Mouse (Mus musculus) midbrain, embryonic 11.5 days (tissue): Measurements from ENCODE around the gene Scg3. TPM values are rescaled to one million over a fixed set of nuclear protein-coding genes. Genes with fewer than 3 reads are reported as not detected.

ENCODE experiments used
- ATAC-seq: fragments of 200-750 bp; cut with Nextera tagmentation; 2 replicates; pipeline ENCODE4 v1.8.0; 2017; ENCODE audit warnings: moderate TSS enrichment, moderate library complexity; ENCODE audit not compliant: low FRiP score
- DNase-seq: peaks from one replicate; pipeline ENCODE4 v3.0.0; 2015; ENCODE audit warnings: low spot score; ENCODE audit errors: missing footprints
- H3K27ac ChIP-seq: fragments of 300-500 bp; sonication (generic); 2 replicates; pipeline ENCODE4 v1.5.1; 2014; ENCODE audit warnings: low read depth, low read length
- H3K27me3 ChIP-seq: fragments of 300-500 bp; sonication (generic); 2 replicates; pipeline ENCODE4 v1.6.1; 2014; ENCODE audit warnings: mild to moderate bottlenecking, low read length, moderate library complexity, mixed read lengths; ENCODE audit not compliant: control insufficient read depth, insufficient read depth
- H3K36me3 ChIP-seq: fragments of 300-500 bp; sonication (generic); 2 replicates; pipeline ENCODE4 v1.6.1; 2014; ENCODE audit warnings: mild to moderate bottlenecking, low read length, moderate library complexity, mixed read lengths; ENCODE audit not compliant: control insufficient read depth, insufficient read depth
- H3K4me1 ChIP-seq: fragments of 300-500 bp; sonication (generic); 2 replicates; pipeline ENCODE4 v1.6.1; 2014; ENCODE audit warnings: low read length; ENCODE audit not compliant: control insufficient read depth, insufficient read depth
- H3K4me2 ChIP-seq: fragments of 300-500 bp; sonication (generic); 2 replicates; pipeline ENCODE4 v1.6.1; 2014; ENCODE audit warnings: mild to moderate bottlenecking, moderate library complexity
- H3K4me3 ChIP-seq: fragments of 300-500 bp; sonication (generic); 2 replicates; pipeline ENCODE4 v1.5.1; 2014; ENCODE audit warnings: low read depth, low read length
- H3K9ac ChIP-seq: fragments of 300-500 bp; sonication (generic); 2 replicates; pipeline ENCODE4 v1.6.1; 2014; ENCODE audit warnings: low read length
- H3K9me3 ChIP-seq: fragments of 300-500 bp; sonication (generic); 2 replicates; pipeline ENCODE4 v1.6.1; 2016; ENCODE audit warnings: low read length; ENCODE audit not compliant: control insufficient read depth
- WGBS: fragments of 180-500 bp; shearing (Covaris S2); extraction: QIAGEN DNeasy Blood & Tissue Kit; methylation state at CpG from one replicate; pipeline ENCODE4 v1.1.7; 2014; 5-methylcytosine and 5-hydroxymethylcytosine counted together
- polyA plus RNA-seq: library from polyadenylated mRNA; unstranded; fragments of >200 nt; fragmentation: Nextera tagmentation; extraction: Ambion mirVana; gene quantifications from 2 replicates; pipeline ENCODE4 v1.2.1, GENCODE M21; 2014

Gene Scg3
- polyA plus RNA-seq, 1 experiment from 2014 or later: 63.1 TPM

DNA sequence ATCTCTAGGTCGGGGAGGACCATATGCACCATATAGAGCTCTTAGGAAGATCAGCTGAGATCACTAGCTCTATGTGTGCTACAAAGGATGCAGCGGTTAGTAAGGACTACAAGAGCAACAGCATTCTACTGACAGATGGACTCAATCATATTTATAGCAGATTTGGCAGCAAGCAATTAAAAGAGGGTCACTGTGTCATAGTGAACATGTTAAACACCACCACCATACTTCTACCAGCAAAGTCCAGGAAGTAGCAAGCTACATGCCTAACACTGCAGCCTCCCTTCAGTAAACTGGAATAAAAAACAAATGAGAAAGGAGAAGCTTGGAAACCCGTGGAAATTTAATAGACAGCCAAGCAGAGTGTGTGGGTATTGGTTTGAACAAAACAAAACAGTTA lies 67.3 kb downstream of the Scg3 start:
- 76% methylated on average over 3 of the region's 3 CpGs for WGBS
- Histone ChIP-seq H3K27me3 (no peaks in the 10 kb centered on the region; the same call in 1 of the 2 replicates), H3K9me3 (no peaks in the 10 kb centered on the region), H3K27ac (no peak overlapping the region), H3K9ac (no peak overlapping the region), H3K4me3 (no peak overlapping the region), H3K4me2 (no peak overlapping the region), H3K4me1 (no peaks in the 10 kb centered on the region), H3K36me3 (no peaks in the 10 kb centered on the region)
- no peak for ATAC-seq
- DNase-seq: no peak

GRCm38 (mm10) chr9:75610571-75611493 lies 73.0 kb downstream of the Scg3 start, which contains the start of gene Tmod2:
Gene Tmod2 (minus strand): TSS chr9:75611325.
- Histone ChIP-seq H3K27ac (peak within 1 kb of the TSS; percentile 23), H3K4me1 (no peaks in the 10 kb centered on the region; the same call in 1 of the 2 replicates), H3K27me3 (no peaks in the 10 kb centered on the region; the same call in 1 of the 2 replicates), H3K36me3 (no peaks in the 10 kb centered on the region), H3K4me2 (peak within 1 kb of the TSS; percentile 76), H3K9me3 (no peaks in the 10 kb centered on the region), H3K9ac (peak within 1 kb of the TSS; percentile 67), H3K4me3 (peak within 1 kb of the TSS; percentile 60)
- DNase-seq: peak; percentile 98
- ATAC-seq: peak; percentile 95
- under 1% methylated on average over 74 of the region's 74 CpGs for WGBS

- Histone ChIP-seq H3K4me1 (no peaks in the 10 kb centered on the region; the same call in 1 of the 2 replicates), H3K27me3 (no peaks in the 10 kb centered on the region; the same call in 1 of the 2 replicates), H3K27ac (no peak overlapping the region; the same call in 1 of the 2 replicates), H3K9ac (peak overlapping the region; percentile 67), H3K4me2 (peak overlapping the region; percentile 76), H3K4me3 (peak overlapping the region; percentile 60), H3K9me3 (no peaks in the 10 kb centered on the region), H3K36me3 (no peaks in the 10 kb centered on the region)
- ATAC-seq (no peak), DNase-seq (peak; percentile 90)
- WGBS: 16% methylated on average over 16 of the region's 16 CpGs
Observed at GRCm38 (mm10) chr9:75609965-75610364, 73.9 kb downstream of the Scg3 start.

DNA sequence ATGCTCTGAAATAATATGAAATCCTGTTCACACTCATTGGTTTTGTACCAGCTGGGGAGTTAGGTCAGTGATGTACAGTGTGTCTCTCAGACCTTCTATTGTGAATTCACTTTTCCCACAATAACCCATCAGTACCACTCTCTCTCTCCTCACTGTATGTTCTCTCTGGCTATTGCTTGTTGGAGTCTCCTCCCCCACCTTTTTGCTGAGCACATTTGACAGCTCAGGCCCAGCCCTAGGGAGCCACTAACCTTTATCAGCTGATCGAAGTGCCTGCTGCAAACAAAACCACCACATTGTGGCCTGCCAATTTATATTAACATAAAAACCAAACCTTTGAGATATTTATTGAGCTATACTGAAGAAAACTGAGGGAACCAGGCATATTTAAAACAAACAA lies 74.4 kb downstream of the Scg3 start:
- 52% methylated on average over 1 of the region's 1 CpGs for WGBS
- no peak overlapping the region for H3K27ac ChIP-seq
- no peak for DNase-seq

DNA sequence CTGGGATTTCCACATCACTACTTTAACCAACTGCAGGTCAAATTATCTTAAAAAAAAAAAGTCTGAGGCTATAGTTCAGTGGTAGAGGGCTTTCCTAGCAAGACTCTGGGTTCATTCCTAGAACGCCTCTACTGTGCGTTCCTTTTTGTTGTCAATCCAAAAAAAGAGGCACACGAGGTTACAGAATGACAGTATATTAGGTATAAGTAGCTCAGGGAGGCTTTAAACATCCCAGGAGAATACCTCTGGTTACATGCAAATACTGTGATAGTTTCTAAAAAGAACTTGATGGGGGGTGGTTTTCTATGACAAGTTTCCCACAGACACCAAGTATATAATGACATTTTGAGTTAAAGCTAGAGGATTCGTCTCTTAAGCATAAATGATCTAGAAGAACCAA lies 76.4 kb downstream of the Scg3 start:
- no peak overlapping the region for H3K27ac ChIP-seq
- H3K27me3 ChIP-seq: no peaks in the 10 kb centered on the region; the same call in 1 of the 2 replicates
- no peak overlapping the region for H3K4me3 ChIP-seq
- H3K4me1 ChIP-seq: no peaks in the 10 kb centered on the region; the same call in 1 of the 2 replicates
- no peaks in the 10 kb centered on the region for H3K9me3 ChIP-seq
- H3K36me3 ChIP-seq: no peaks in the 10 kb centered on the region
- 93% methylated on average over 4 of the region's 4 CpGs for WGBS
- H3K9ac ChIP-seq: no peak overlapping the region
- ATAC-seq (no peak), DNase-seq (no peak)
- no peak overlapping the region for H3K4me2 ChIP-seq

More for the DNA sequence above, 74.4 kb downstream of the Scg3 start:
- no peak overlapping the region for H3K9ac ChIP-seq
- H3K36me3 ChIP-seq: no peaks in the 10 kb centered on the region
- H3K4me3 ChIP-seq: peak overlapping the region; percentile 60
- H3K4me2 ChIP-seq: peak overlapping the region; percentile 76; the same call in 1 of the 2 replicates
- no peaks in the 10 kb centered on the region for H3K9me3 ChIP-seq
- no peak for ATAC-seq
- no peaks in the 10 kb centered on the region; the same call in 1 of the 2 replicates for H3K4me1 ChIP-seq
- no peaks in the 10 kb centered on the region; the same call in 1 of the 2 replicates for H3K27me3 ChIP-seq

DNA sequence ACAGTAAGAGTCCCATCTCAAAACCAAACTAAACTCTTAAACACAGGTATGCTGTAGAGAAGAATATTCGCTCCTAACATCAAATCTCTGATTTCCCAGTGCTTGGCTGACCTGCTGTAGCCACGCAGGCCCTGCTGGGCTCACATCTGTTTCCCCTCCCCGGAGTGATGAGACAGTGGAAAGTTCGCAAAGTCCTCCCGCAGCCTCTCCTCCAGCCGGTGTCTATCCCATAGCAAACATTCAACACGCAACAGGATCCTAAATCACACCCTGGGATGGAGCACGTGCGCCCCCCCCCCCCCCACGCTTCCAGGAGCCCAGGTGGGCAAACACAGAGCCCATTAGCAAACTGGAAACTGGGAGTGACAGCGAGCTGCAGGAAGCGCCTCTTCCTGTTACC lies 82.3 kb downstream of the Scg3 start:
- H3K27me3 ChIP-seq: no peaks in the 10 kb centered on the region
- no peaks in the 10 kb centered on the region for H3K36me3 ChIP-seq
- no peak overlapping the region for H3K4me3 ChIP-seq
- H3K27ac ChIP-seq: no peak overlapping the region
- WGBS: 60% methylated on average over 12 of the region's 12 CpGs
- no peaks in the 10 kb centered on the region for H3K4me1 ChIP-seq
- no peaks in the 10 kb centered on the region for H3K9me3 ChIP-seq
- H3K4me2 ChIP-seq: no peak overlapping the region
- DNase-seq (no peak), ATAC-seq (no peak)
- H3K9ac ChIP-seq: no peak overlapping the region

DNA sequence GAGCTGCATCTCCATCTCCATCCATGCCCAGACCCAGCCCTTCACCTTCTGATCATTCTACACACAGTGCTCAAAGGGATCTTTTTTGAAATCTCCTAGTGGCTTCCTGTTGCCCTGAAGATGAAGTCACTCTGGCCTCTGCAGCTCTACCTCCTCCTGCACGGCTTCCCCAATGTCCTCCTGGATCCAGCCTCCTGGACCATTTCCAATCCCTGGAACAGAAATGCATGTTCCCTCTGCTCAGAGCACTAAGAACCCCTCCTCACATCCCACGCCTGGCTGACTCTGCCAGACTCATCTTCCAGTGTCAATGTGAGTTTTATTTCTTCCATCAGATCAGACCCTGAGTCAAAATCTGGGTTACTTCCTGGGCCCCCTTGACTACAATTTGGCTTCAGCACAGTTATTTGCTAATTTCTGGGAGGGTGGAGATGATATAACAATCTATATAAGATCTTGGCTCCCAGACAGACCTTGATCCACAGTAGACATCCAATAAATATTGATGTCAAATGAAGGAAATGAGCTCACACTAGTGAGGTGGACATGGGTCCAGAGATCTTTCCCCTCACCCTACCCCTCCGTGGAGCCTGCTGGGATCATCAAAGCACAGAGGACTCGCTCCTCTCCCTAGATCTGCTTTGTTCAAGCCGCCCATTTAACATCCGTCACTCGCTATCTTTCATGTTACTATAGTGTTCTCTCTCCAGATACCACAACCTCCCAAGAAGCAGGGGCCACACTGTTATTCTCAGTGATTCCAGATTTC lies 83.5 kb downstream of the Scg3 start:
- Histone ChIP-seq H3K9me3 (no peaks in the 10 kb centered on the region), H3K9ac (no peak overlapping the region), H3K4me2 (no peak overlapping the region), H3K27ac (no peak overlapping the region), H3K4me1 (no peaks in the 10 kb centered on the region), H3K27me3 (no peaks in the 10 kb centered on the region), H3K36me3 (no peaks in the 10 kb centered on the region), H3K4me3 (no peak overlapping the region)
- DNase-seq: peak; percentile 74
- 83% methylated on average over 7 of the region's 7 CpGs for WGBS
- no peak for ATAC-seq

DNA sequence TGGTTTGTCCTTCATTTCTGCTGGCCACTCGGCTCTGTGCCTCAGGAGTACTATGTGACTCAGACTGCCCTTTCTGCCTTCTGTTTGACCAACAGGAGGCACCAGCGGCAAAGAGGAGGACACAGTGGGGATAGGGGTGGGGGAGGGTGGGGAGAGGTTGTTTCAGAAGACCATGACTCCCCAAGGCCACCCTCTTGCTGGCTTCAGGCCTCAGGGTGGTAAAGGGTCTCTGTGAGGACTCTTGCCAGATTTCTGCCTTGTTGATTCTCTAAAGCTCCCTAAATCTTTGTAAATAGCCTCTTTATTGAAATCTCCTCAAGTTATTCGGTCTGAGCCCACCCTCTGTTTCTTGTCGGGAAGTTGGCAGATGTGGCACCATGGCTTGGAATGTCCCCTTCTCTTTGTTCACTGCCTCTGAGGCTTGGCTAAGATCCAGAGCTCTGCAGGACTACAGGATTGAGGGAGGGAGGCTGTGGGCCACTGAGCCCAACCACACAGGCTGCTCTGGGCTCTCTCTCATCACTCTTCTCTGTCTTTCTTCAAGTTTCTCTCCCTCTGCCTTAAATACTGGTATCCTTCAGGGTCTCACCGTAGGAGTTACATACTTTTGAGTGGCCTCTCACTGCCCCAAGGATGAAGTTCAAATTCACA lies 84.5 kb downstream of the Scg3 start:
- H3K27ac ChIP-seq: no peak overlapping the region
- ATAC-seq: peak; percentile 70

More for the DNA sequence above, 84.5 kb downstream of the Scg3 start:
- H3K4me3 ChIP-seq: no peak overlapping the region
- no peaks in the 10 kb centered on the region for H3K9me3 ChIP-seq
- no peak overlapping the region for H3K4me2 ChIP-seq
- no peak overlapping the region for H3K9ac ChIP-seq
- 39% methylated on average over 5 of the region's 5 CpGs for WGBS
- no peaks in the 10 kb centered on the region for H3K27me3 ChIP-seq
- H3K4me1 ChIP-seq: no peaks in the 10 kb centered on the region
- H3K36me3 ChIP-seq: no peaks in the 10 kb centered on the region
- DNase-seq: peak; percentile 79
